Mouse (Mus musculus) liver, embryonic 14.5 days (tissue): ENCODE measurements around the gene Gen1.

ENCODE experiments used
- CTCF ChIP-seq: IDR thresholded peaks from 2 replicates; pipeline ENCODE4 v1.5.1; 2016; ENCODE audit warnings: antibody characterized with exemption, low read depth, control low read depth
- EP300 ChIP-seq: IDR thresholded peaks from 2 replicates; pipeline ENCODE4 v1.6.1; 2016; ENCODE audit warnings: antibody characterized with exemption, low read depth

GRCm38 (mm10) chr12:11281584-11281983 is 16.0 kb upstream of the Gen1 start:
- no peak for TF ChIP-seq CTCF
- TF ChIP-seq EP300, result no peak
